Mouse (Mus musculus): ENCODE results near the gene Myef2. TPM values are rescaled to one million over a fixed set of nuclear protein-coding genes. Genes with fewer than 3 reads are reported as not detected.

Myef2 gene
- polyA plus RNA-seq (2015; fragmentation: Nextera tagmentation; extraction: Ambion mirVana) = 35.5 and 36.3 TPM in 2 replicates

DNA sequence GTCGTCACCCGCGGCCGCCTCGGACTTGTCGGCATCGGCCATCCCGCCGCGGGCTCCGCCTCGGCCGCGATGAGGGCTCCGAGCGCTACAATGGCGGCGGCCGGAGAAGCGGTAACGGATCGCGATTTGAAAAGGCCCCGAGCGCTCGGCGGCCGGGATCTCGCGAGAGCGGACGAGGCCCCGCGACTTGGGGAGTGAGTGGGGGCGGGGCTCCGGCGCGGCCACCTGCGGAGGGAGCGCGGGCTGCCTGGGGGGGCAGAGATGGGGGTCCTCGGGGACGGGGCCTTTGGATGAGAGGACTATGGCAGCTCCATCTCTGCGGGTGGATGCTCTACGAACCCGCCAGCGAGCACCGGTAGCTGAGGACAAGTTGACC, at the start of gene Myef2:
Myef2 (minus strand) TSS at position 185 of the 376 bp plus-strand sequence.

DNA sequence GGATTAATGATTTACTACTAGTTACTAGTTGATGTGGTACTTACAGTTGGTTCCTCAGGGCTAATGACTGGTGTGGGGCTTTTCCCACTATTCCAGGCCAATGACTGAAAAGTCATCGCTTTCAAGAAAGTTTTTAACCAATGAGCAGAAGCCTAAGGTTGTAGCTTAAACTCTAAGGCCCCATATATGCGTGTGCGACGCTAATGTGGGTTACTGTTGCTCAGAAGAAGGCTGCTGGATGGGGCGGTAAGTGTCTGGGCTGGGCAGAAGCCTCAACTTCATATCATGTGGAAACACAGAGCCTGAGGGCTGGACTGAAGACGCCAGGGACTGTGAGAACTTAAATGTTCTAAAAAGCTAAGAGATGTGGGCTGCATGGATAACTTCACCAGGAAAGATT, 28.9 kb upstream of the Myef2 start, which contains the start of gene Slc12a1:
Slc12a1 (plus strand) TSS at position 118 of the 400 bp plus-strand sequence.

DNA sequence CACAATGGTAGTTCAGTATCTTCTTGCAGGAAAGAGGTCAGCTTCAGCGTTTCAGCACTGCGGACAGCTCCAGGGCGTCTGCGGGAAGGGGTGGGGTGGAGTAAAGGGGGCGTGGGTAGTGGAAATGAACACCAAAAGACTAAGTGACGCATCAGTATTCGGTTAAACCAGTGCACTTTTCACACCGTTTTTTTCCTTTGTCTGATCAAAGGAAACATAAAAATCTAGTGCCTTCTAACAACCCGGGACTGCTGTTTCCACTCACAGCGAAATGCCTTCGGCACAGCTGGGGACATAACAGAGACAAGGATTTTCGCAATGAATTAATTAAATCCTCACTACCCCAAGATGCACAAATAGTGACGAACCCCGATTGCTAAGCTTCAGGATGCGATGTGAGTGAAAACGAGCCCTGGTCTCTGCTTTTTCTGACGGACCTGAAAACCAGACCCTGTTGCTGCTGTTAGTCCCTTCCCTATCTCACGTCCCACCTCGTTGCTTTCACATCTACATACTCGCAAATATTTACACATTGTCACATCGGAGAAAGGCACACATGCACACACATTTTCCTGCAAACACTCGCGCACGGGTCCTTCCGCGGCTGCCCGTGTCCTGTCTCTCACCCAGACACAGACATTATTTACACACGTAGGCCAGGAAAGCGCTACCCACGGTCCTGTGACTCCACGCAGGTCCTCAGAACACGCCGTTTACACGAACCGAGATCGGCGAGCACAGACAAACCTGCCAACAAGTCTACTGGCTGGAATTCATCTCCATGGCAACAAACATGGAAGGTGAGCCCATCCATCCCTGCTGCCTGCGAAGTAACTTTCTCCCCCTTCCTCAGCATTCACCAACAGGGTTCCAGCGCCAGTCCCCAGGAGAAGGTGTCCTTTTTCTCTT, 12.7 kb upstream of the Myef2 start, which contains the start of gene Ctxn2:
Ctxn2 (plus strand) TSS at position 790 of the 909 bp plus-strand sequence.

DNA sequence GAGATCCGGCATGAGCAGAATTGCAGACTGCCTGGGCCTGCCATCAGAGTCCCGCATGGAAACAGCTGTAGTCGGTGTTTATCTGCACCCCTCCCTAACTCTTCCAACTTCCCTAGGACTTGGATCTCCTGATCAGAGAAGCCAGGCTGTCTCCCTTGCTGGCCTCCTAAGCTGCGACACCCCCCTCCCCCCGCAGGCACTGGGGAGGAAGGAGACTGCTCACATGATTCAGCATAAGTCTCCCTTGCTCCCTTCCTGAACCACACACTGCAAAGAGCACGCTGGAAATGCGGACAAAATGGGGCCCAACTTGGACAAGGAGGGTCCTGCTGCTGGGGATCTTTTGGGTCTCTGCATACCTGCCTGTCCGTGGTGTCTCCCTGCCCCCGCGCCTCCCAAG, 55.6 kb downstream of the Myef2 start, which contains the start of gene Slc24a5:
Slc24a5 (plus strand) TSS at position 231 of the 400 bp plus-strand sequence.

Other genes starting within 250 kb of the Myef2 start
- 4.9 and 5.6 TPM in 2 replicates for gene Slc24a5, start 55.5 kb downstream of the Myef2 start, polyA plus RNA-seq (2015; fragmentation: Nextera tagmentation; extraction: Ambion mirVana)
- not detected in 2 replicates for gene Ctxn2, start 13.0 kb upstream of the Myef2 start, polyA plus RNA-seq (2015; fragmentation: Nextera tagmentation; extraction: Ambion mirVana)
- gene Slc12a1, start 28.8 kb upstream of the Myef2 start, polyA plus RNA-seq (2015; fragmentation: Nextera tagmentation; extraction: Ambion mirVana) = not detected in 2 replicates
- 203 and 230 TPM in 2 replicates for gene Dut, start 123.5 kb upstream of the Myef2 start, polyA plus RNA-seq (2015; fragmentation: Nextera tagmentation; extraction: Ambion mirVana)